Mouse (Mus musculus): ENCODE data around the gene Nagk. TPM values are rescaled to one million over a fixed set of nuclear protein-coding genes. Genes with fewer than 3 reads are reported as not detected.
A peak's percentile ranks its signal among the peaks of the same experiment; 100 is the strongest.
"Not testable (repeated sequence)": the region's sequence is repeated elsewhere in the genome, so short reads cannot be mapped to it uniquely, and the experiment has no call there.

The Nagk gene
- 10 to 100 TPM; 46.1 to 51.0 TPM for total RNA-seq (2021)
- long read RNA-seq, transcript Nagk-201 (10 exons, 1,405 nt): major isoform, 14 of 47 reads
- long read RNA-seq, transcript Nagk-206 (10 exons, 1,049 nt): minor isoform, 6 of 47 reads
- long read RNA-seq, partial matches to known transcripts: 8 of 47 reads
- long read RNA-seq, other reads (novel, unspliced or antisense): 14 of 47 reads

GRCm38 (mm10) chr6:83794760-83795296, at the start of gene Nagk:
Gene Nagk, plus strand, starts transcription at chr6:83794982.
- peak; percentile 90 to 93 for DNase-seq (ENCODE audit: low spot score in 2 of 2)

GRCm38 (mm10) chr6:83745466-83745865, 49.3 kb upstream of the Nagk start:
- DNase-seq (ENCODE audit: low spot score in 2 of 2): no peak

- DNase-seq (ENCODE audit: low spot score in 2 of 2): no peak
These were observed 45.5 kb upstream of the Nagk start for GRCm38 (mm10) chr6:83749286-83749685.

DNA sequence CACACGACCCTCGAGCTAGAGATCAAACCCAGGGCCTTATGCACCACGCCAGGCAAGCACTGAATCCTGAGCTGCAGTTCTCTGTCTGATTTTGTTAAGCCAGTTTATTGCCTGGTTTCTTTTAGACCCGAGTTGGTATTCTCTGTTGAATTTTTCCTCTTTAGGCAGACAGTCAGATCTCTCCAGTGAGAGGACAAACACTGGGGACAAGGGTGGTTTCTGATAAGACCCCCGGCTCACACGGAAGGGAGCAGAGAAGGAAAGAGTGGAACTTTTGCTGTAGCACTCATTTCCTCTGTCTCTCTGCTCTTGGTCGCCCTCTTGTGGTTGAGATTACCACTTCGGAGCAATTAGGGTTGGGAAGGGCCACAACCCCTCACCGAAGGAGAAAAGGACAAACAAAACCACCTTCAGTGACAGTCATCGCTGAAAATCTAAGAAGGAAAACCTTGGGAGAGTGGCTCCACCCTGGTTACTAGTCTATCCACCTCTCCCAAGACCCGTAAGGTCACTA, 44.6 kb upstream of the Nagk start:
- DNase-seq (ENCODE audit: low spot score in 2 of 2): peak in 1 of 2 experiments; percentile 57

DNA sequence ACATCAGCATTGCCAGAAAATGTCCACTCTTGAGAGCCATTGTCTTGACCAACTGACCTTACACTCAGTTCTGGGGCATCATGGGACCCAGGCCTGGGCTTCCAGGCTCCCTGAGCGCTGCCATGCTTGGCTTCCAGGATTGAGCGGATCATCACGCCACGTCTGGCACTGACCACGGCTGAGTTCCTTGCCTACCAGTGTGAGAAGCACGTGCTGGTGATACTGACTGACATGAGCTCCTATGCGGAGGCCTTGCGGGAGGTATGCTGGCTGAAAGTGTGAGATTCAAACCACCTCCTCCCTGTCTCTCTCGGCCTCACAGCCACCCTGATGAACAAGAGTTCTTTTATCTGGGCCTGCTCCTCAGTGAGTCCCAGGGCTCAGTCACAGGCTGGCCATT, 38.7 kb upstream of the Nagk start:
- no peak for DNase-seq (ENCODE audit: low spot score in 2 of 2)

DNA sequence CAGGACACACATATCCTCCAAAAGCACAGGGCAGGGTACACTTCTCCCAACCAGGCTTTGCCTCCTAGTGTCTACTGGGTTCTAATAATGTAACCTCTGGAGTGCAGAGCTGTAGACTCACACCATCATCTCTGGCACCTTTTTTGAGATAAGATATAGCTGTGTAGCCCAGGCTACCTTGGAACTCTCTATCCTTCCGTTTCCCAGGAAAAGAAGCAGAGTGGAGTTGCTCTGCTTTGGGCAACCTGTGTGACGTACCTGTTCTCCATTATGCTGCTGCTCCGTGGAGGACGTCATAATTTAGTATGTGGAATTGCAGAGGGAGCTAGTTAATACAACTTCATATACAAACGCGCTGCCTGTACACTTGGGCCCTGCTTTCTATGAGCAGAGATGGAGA, 32.4 kb upstream of the Nagk start, which contains the start of gene Ankrd53:
Ankrd53 (plus strand) TSS at position 301 of the 400 bp plus-strand sequence.
- no peak for DNase-seq (ENCODE audit: low spot score in 2 of 2)

GRCm38 (mm10) chr6:83762880-83763431, 31.8 kb upstream of the Nagk start:
- no peak for DNase-seq (ENCODE audit: low spot score in 2 of 2)

GRCm38 (mm10) chr6:83766982-83767381, 27.8 kb upstream of the Nagk start:
- no peak for DNase-seq (ENCODE audit: low spot score in 2 of 2)

DNA sequence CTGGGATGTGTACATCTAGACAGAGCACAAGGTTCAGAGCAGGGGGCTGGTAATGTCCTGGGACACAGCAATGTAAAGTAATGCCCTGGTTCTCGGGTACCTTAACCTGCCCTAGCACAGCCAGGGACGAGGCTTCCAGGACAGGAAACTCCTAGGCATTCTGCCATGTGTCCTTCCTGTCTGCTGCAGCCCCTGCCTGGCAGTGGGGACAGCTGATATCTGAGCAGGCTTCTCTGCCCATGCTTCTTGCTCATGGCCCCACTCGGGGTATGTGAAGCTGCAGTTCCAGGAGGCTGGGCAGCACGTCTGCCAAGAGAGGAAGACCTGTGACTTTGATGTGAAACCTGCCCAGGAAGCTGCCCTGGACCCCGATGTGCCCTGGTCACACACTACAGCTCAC, 26.3 kb upstream of the Nagk start:
- DNase-seq (ENCODE audit: low spot score in 2 of 2): no peak

GRCm38 (mm10) chr6:83774126-83774525, 20.7 kb upstream of the Nagk start:
- no peak for DNase-seq (ENCODE audit: low spot score in 2 of 2)

GRCm38 (mm10) chr6:83774781-83775563, 19.8 kb upstream of the Nagk start:
- no peak for DNase-seq (ENCODE audit: low spot score in 2 of 2)

- DNase-seq (ENCODE audit: low spot score in 2 of 2): peak; percentile 90 to 93
These were observed 19.0 kb upstream of the Nagk start, which contains the start of gene Tex261 for GRCm38 (mm10) chr6:83775638-83776293. Gene Tex261, minus strand, starts transcription at chr6:83775813.

GRCm38 (mm10) chr6:83778306-83778705, 16.5 kb upstream of the Nagk start:
- no peak for DNase-seq (ENCODE audit: low spot score in 2 of 2)

DNA sequence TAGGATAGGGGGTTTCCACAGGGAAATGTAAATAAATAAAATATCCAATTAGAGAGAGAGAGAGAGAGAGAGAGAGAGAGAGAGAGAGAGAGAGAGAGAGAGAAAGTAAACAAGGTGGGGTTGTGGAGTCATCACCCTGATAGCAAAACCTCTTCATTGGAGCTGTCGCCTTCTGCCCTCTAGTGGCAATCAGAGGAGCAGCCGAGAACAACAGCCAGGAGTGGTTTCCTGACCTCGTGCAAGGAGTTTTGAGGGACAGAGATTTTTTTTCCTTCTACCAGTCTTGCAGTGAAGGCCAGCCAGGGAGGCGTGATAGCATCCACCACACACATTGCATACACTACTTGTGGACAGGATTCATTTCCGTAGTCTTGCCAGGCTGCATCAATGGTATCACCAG, 15.8 kb upstream of the Nagk start:
- DNase-seq (ENCODE audit: low spot score in 2 of 2): peak in 1 of 2 experiments; percentile 64

- DNase-seq (ENCODE audit: low spot score in 2 of 2): no peak
These were observed 8.4 kb upstream of the Nagk start for GRCm38 (mm10) chr6:83786426-83786825.

GRCm38 (mm10) chr6:83788554-83788953, 6.2 kb upstream of the Nagk start:
- DNase-seq (ENCODE audit: low spot score in 2 of 2): no peak

DNA sequence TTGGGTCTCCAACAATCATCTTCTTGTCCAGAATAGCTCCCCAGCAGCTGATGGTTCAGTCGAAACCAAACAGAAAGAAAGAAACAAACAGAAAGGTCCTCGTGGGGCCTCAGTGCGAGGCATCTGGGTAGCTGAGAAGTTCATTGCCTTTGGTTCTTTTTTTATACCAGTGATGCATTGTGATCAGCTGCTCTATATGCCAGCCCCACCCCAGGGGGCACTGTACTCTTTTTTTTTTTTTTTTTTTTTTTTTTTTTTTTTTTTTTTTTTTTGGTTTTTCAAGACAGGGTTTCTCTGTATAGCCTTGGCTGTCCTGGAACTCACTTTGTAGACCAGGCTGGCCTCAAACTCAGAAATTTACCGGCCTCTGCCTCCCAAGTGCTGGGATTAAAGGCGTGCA, 4.2 kb upstream of the Nagk start:
- DNase-seq (ENCODE audit: low spot score in 2 of 2): not testable (repeated sequence)

GRCm38 (mm10) chr6:83791251-83791890, 3.4 kb upstream of the Nagk start:
- no peak for DNase-seq (ENCODE audit: low spot score in 2 of 2)

- no peak for DNase-seq (ENCODE audit: low spot score in 2 of 2)
These were observed 714 bp downstream of the Nagk start for GRCm38 (mm10) chr6:83795492-83795900.

DNA sequence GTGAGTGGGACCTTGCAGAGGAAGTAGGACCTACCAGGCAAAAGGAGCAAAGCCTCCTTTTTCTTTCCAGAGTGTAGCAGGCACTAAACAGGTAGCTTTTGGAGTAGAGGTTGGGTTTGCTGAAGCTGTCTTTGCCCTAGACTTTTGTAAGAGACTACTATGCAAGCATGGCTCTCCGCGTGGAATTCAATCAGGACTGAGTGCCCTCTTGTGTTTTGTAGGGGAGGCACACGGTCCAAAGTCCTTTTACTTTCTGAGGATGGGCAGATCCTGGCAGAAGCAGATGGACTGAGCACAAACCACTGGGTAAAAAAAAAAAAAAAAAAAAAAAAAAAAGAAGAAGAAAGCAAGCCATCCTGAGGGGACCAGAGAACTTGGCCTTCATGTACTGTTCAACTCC, 1.9 kb downstream of the Nagk start:
- DNase-seq (ENCODE audit: low spot score in 2 of 2): no peak

- peak in 1 of 2 experiments; percentile 54 for DNase-seq (ENCODE audit: low spot score in 2 of 2)
These were observed 7.3 kb downstream of the Nagk start for GRCm38 (mm10) chr6:83802033-83802432.

Data from layer of hippocampus, adult 18-20 months (tissue).